Mouse (Mus musculus) urinary bladder, adult 2 months (tissue): ENCODE measurements around the gene Mocs3. TPM values are rescaled to one million over a fixed set of nuclear protein-coding genes. Genes with fewer than 3 reads are reported as not detected.

Experiments
- polyA plus RNA-seq: library from polyadenylated mRNA; depleted of rRNA; stranded (reverse); fragments of >200 nt; gene quantifications from 2 replicates; pipeline ENCODE4 v1.2.3, GENCODE M21; 2012; rRNA removed

Mocs3 gene
- polyA plus RNA-seq, 1 experiment: 9.8 TPM

Other genes with a start within 250 kb of the Mocs3 start
- 8.4 and 10.6 TPM in 2 replicates for gene Ripor3, start 220.0 kb upstream of the Mocs3 start, polyA plus RNA-seq
- gene Pard6b, start 149.6 kb upstream of the Mocs3 start, polyA plus RNA-seq: 6.3 and 8.3 TPM in 2 replicates
- 22.3 and 22.4 TPM in 2 replicates for gene Adnp, start 23.5 kb upstream of the Mocs3 start, polyA plus RNA-seq
- gene Gm20716, start 258 bp upstream of the Mocs3 start, polyA plus RNA-seq: 30.3 and 39.7 TPM in 2 replicates
- 14.9 and 19.4 TPM in 2 replicates for gene Dpm1, start within 50 bp of the Mocs3 start, polyA plus RNA-seq
- gene Kcng1, start 51.1 kb downstream of the Mocs3 start, polyA plus RNA-seq: 3.4 and 16.5 TPM in 2 replicates